Mouse (Mus musculus): ENCODE data around the gene Lig3. TPM values are rescaled to one million over a fixed set of nuclear protein-coding genes. Genes with fewer than 3 reads are reported as not detected.

The Lig3 gene
- polyA plus RNA-seq, 1 experiment, result 6.3 TPM

- WGBS, result 81% methylated on average over 11 of the region's 11 CpGs
- H3K27ac ChIP-seq (ENCODE audit: insufficient read depth, low read depth, low read length), result no peak overlapping the region
These were observed 71.2 kb downstream of the Lig3 start for GRCm38 (mm10) chr11:82852115-82852514.

DNA sequence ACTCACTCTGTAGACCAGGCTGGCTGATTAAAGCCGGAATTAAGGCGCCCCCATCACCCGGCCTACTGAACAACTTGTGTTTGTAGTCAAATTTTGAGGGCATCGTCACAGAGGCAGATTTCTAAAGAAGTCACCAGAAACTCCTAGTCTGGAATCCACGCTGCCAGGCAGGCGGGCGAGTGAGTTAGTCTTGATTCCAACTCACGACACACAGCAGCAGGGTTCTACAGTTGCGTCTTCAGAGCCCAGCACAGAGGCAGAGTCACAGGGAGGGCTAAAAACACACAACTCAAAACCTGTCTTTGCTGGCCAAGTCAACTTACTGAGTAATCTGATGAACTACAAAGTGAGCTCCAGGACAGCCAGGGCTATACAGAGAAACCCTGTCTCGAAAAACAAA lies 71.6 kb downstream of the Lig3 start:
- TF ChIP-seq CTCF (IDR thresholded peaks at IDR 0.05; ENCODE audit: extremely low read depth, insufficient read length, insufficient replicate concordance, low read depth, low read length) (no peak), POLR2A (IDR thresholded peaks at IDR 0.05; ENCODE audit: low read depth, low read length) (no peak)
- Histone ChIP-seq H3K27me3 (ENCODE audit: control insufficient read depth, insufficient read depth, low read length) (no peaks in the 10 kb centered on the region), H3K4me3 (ENCODE audit: low read depth, low read length) (no peak overlapping the region), H3K4me1 (ENCODE audit: control insufficient read depth, insufficient read depth, insufficient read length, low read length) (no peaks in the 10 kb centered on the region), H3K36me3 (ENCODE audit: control insufficient read depth, insufficient read depth, low read length) (no peaks in the 10 kb centered on the region), H3K27ac (ENCODE audit: insufficient read depth, low read depth, low read length) (no peak overlapping the region)
- 92% methylated on average over 10 of the region's 10 CpGs for WGBS

More at GRCm38 (mm10) chr11:82852115-82852514, 71.2 kb downstream of the Lig3 start:
- no peaks in the 10 kb centered on the region for H3K27me3 ChIP-seq (ENCODE audit: control insufficient read depth, insufficient read depth, low read length)
- H3K4me1 ChIP-seq (ENCODE audit: control insufficient read depth, insufficient read depth, insufficient read length, low read length), result no peaks in the 10 kb centered on the region
- no peaks in the 10 kb centered on the region for H3K36me3 ChIP-seq (ENCODE audit: control insufficient read depth, insufficient read depth, low read length)
- TF ChIP-seq CTCF (IDR thresholded peaks at IDR 0.05; ENCODE audit: extremely low read depth, insufficient read length, insufficient replicate concordance, low read depth, low read length), result no peak
- TF ChIP-seq POLR2A (IDR thresholded peaks at IDR 0.05; ENCODE audit: low read depth, low read length), result no peak
- no peak overlapping the region for H3K4me3 ChIP-seq (ENCODE audit: low read depth, low read length)

GRCm38 (mm10) chr11:82852958-82853357 lies 72.0 kb downstream of the Lig3 start:
- Histone ChIP-seq H3K27me3 (ENCODE audit: control insufficient read depth, insufficient read depth, low read length) (no peaks in the 10 kb centered on the region), H3K4me1 (ENCODE audit: control insufficient read depth, insufficient read depth, insufficient read length, low read length) (no peaks in the 10 kb centered on the region), H3K4me3 (ENCODE audit: low read depth, low read length) (no peak overlapping the region), H3K36me3 (ENCODE audit: control insufficient read depth, insufficient read depth, low read length) (no peaks in the 10 kb centered on the region), H3K27ac (ENCODE audit: insufficient read depth, low read depth, low read length) (no peak overlapping the region)
- 86% methylated on average over 7 of the region's 7 CpGs for WGBS
- no peak for TF ChIP-seq CTCF (IDR thresholded peaks at IDR 0.05; ENCODE audit: extremely low read depth, insufficient read length, insufficient replicate concordance, low read depth, low read length)
- no peak for TF ChIP-seq POLR2A (IDR thresholded peaks at IDR 0.05; ENCODE audit: low read depth, low read length)

Other genes starting within 250 kb of the Lig3 start
- gene Cct6b, start 16.8 kb upstream of the Lig3 start, polyA plus RNA-seq (2012; rRNA removed), result not detected in 2 replicates
- 1.6 and 2.8 TPM in 2 replicates for gene Zfp830, start 16.8 kb upstream of the Lig3 start, polyA plus RNA-seq (2012; rRNA removed)
- 7.0 and 8.9 TPM in 2 replicates for gene Rffl, start 90.1 kb downstream of the Lig3 start, polyA plus RNA-seq (2012; rRNA removed)
- gene Rad51d, start 109.5 kb downstream of the Lig3 start, polyA plus RNA-seq (2012; rRNA removed), result 6.8 and 10.2 TPM in 2 replicates
- 0.13 TPM in 1 of 2 replicates, not detected in the other for gene Fndc8, start 111.0 kb downstream of the Lig3 start, polyA plus RNA-seq (2012; rRNA removed)
- gene Nle1, start 127.3 kb downstream of the Lig3 start, polyA plus RNA-seq (2012; rRNA removed), result 20.7 and 27.1 TPM in 2 replicates
- 1.0 and 1.7 TPM in 2 replicates for gene Unc45b, start 129.4 kb downstream of the Lig3 start, polyA plus RNA-seq (2012; rRNA removed)
- 0.34 and 0.95 TPM in 2 replicates for gene Slfn5, start 170.2 kb downstream of the Lig3 start, polyA plus RNA-seq (2012; rRNA removed)
- gene Slfn9, start 210.7 kb downstream of the Lig3 start, polyA plus RNA-seq (2012; rRNA removed), result 0.30 and 0.61 TPM in 2 replicates
- 0.11 and 0.28 TPM in 2 replicates for gene Slfn8, start 239.7 kb downstream of the Lig3 start, polyA plus RNA-seq (2012; rRNA removed)